Mouse (Mus musculus) hindbrain, postnatal 0 days (tissue): ENCODE data around the gene Zdhhc22. TPM values are rescaled to one million over a fixed set of nuclear protein-coding genes. Genes with fewer than 3 reads are reported as not detected.

ENCODE experiments used
- ATAC-seq: fragments of 200-750 bp; cut with Nextera tagmentation; 2 replicates; pipeline ENCODE4 v1.8.0; 2017; ENCODE audit warnings: mild to moderate bottlenecking, moderate TSS enrichment, moderate library complexity
- DNase-seq: peaks from one replicate; pipeline ENCODE4 v3.0.0-alpha.2; 2015; ENCODE audit warnings: low spot score
- H3K27ac ChIP-seq: fragments of 300-500 bp; sonication (generic); 2 replicates; pipeline ENCODE4 v1.5.1; 2014; ENCODE audit warnings: mild to moderate bottlenecking
- H3K27me3 ChIP-seq: fragments of 300-500 bp; sonication (generic); 2 replicates; pipeline ENCODE4 v1.6.1; 2014; ENCODE audit warnings: low read length, mixed read lengths; ENCODE audit not compliant: insufficient read depth
- H3K36me3 ChIP-seq: fragments of 300-500 bp; sonication (generic); 2 replicates; pipeline ENCODE4 v1.6.1; 2014; ENCODE audit warnings: low read length, mixed read lengths; ENCODE audit not compliant: insufficient read depth
- H3K4me1 ChIP-seq: fragments of 300-500 bp; sonication (generic); 2 replicates; pipeline ENCODE4 v1.6.1; 2014; ENCODE audit warnings: antibody characterized with exemption, low read length, mixed read lengths; ENCODE audit not compliant: insufficient read depth
- H3K4me2 ChIP-seq: fragments of 300-500 bp; sonication (generic); 2 replicates; pipeline ENCODE4 v1.6.1; 2014; ENCODE audit warnings: low read depth, mild to moderate bottlenecking, low read length, moderate library complexity, mixed read lengths
- H3K4me3 ChIP-seq: fragments of 300-500 bp; sonication (generic); 2 replicates; pipeline ENCODE4 v1.5.1; 2014; ENCODE audit warnings: low read length
- H3K9ac ChIP-seq: fragments of 300-500 bp; sonication (generic); replicated peaks from 2 replicates; pipeline ENCODE4 v1.6.1; 2014; ENCODE audit warnings: mild to moderate bottlenecking, low read length, moderate library complexity, mixed read lengths
- H3K9me3 ChIP-seq: fragments of 300-500 bp; sonication (generic); 2 replicates; pipeline ENCODE4 v1.6.1; 2016; ENCODE audit warnings: low read length, mixed read lengths
- CTCF ChIP-seq: IDR thresholded peaks from 2 replicates; pipeline ENCODE4 v1.5.1; 2016; ENCODE audit warnings: antibody characterized with exemption, control low read depth, low read depth
- WGBS: fragments of 180-500 bp; shearing (Covaris S2); extraction: QIAGEN DNeasy Blood & Tissue Kit; methylation state at CpG from one replicate; pipeline ENCODE4 v1.1.7; 2014; 5-methylcytosine and 5-hydroxymethylcytosine counted together
- polyA plus RNA-seq: library from polyadenylated mRNA; unstranded; fragments of >200 nt; fragmentation: Nextera tagmentation; extraction: Ambion mirVana; gene quantifications from 2 replicates; pipeline ENCODE4 v1.2.1, GENCODE M21; 2015
- total RNA-seq: library from RNA; depleted of rRNA; stranded (reverse); fragments of >200 nt; gene quantifications from 2 replicates; pipeline ENCODE4 v1.2.3, GENCODE M21; 2014

The Zdhhc22 gene
- total and polyA plus RNA-seq, 2 experiments from 2014 or later: 25.2 to 38.6 TPM

GRCm38 (mm10) chr12:87026871-87027240 lies 36.6 kb upstream of the Zdhhc22 start:
- no peak for ATAC-seq
- peak overlapping the region; percentile 61 for H3K9ac ChIP-seq
- peaks cover 13% of the 10 kb centered on the region; the same call in 1 of the 2 replicates for H3K4me1 ChIP-seq
- 13% methylated on average over 8 of the region's 8 CpGs for WGBS
- peak overlapping the region; percentile 64 for H3K27ac ChIP-seq
- no peaks in the 10 kb centered on the region for H3K36me3 ChIP-seq
- no peaks in the 10 kb centered on the region for H3K9me3 ChIP-seq
- H3K4me2 ChIP-seq: peak overlapping the region; percentile 66
- TF ChIP-seq CTCF: no peak
- H3K27me3 ChIP-seq: no peaks in the 10 kb centered on the region
- peak overlapping the region; percentile 44 for H3K4me3 ChIP-seq
- DNase-seq: no peak

DNA sequence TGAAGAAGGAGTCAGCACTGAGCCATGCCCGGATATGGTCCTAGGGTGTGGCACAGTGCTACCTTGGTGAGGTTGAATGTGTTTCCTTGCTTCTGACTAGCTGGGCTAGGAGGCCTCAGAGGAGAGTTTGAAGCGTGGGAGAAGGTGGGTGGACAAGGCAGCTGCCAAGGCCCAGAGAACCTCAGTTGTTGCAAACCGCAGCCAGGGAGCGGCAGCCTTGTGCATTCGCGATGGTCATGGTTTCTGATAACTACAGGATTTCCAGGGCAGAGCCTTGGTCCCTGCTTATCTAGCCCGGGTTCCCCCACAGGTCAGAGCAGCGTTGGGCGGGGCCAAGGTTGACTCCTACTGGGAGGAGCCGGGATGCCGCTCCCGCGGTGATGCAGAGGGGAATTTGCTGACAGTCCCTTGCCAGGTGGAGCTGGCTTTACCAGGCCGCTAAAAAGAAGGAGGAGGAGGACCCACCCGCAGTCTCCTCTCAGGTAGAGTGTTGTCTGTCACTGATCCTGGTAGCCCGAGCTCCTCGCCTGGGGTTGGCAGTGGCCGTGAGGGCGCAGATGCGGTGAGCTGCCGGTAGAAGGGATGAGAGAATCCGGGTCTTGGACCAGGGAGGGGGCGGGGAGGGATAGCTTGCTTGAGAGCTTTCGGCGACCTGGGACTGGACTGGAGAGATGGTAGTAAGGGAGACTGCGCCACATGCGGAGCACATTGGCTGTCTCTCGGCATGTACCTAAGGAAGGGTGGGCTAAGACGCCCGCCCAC lies 36.1 kb upstream of the Zdhhc22 start:
- ATAC-seq: peak; percentile 86
- 2% methylated on average over 30 of the region's 30 CpGs for WGBS
- H3K27me3 ChIP-seq: no peaks in the 10 kb centered on the region

GRCm38 (mm10) chr12:87023456-87023855 lies 33.2 kb upstream of the Zdhhc22 start:
- WGBS: 71% methylated on average over 3 of the region's 3 CpGs
- no peak overlapping the region for H3K4me2 ChIP-seq
- TF ChIP-seq CTCF: no peak
- H3K27me3 ChIP-seq: no peaks in the 10 kb centered on the region
- H3K36me3 ChIP-seq: no peaks in the 10 kb centered on the region
- H3K27ac ChIP-seq: no peak overlapping the region
- H3K4me1 ChIP-seq: peaks cover 9% of the 10 kb centered on the region; the same call in 1 of the 2 replicates
- ATAC-seq: no peak
- no peak overlapping the region for H3K4me3 ChIP-seq
- DNase-seq: no peak
- H3K9ac ChIP-seq: no peak overlapping the region
- no peaks in the 10 kb centered on the region for H3K9me3 ChIP-seq

More for the DNA sequence above, 36.1 kb upstream of the Zdhhc22 start:
- peak; percentile 75 for DNase-seq
- peak overlapping the region; percentile 61 for H3K9ac ChIP-seq
- TF ChIP-seq CTCF: peak; percentile 51
- peak overlapping the region; percentile 66 for H3K4me2 ChIP-seq
- peaks cover 12% of the 10 kb centered on the region; the same call in 1 of the 2 replicates for H3K4me1 ChIP-seq
- peak overlapping the region; percentile 64 for H3K27ac ChIP-seq
- H3K4me3 ChIP-seq: peak overlapping the region; percentile 44
- H3K36me3 ChIP-seq: no peaks in the 10 kb centered on the region
- H3K9me3 ChIP-seq: no peaks in the 10 kb centered on the region

GRCm38 (mm10) chr12:87022006-87022405 lies 31.8 kb upstream of the Zdhhc22 start:
- DNase-seq (no peak), ATAC-seq (no peak)
- Histone ChIP-seq H3K9ac (no peak overlapping the region), H3K36me3 (no peaks in the 10 kb centered on the region), H3K9me3 (no peaks in the 10 kb centered on the region), H3K4me3 (no peak overlapping the region), H3K27ac (no peak overlapping the region), H3K4me2 (no peak overlapping the region), H3K4me1 (no peaks in the 10 kb centered on the region), H3K27me3 (no peaks in the 10 kb centered on the region)
- WGBS: 89% methylated on average over 2 of the region's 2 CpGs
- TF ChIP-seq CTCF: no peak

- Histone ChIP-seq H3K4me1 (no peaks in the 10 kb centered on the region), H3K27me3 (no peaks in the 10 kb centered on the region), H3K4me2 (no peak within 1 kb of the TSS), H3K27ac (no peak within 1 kb of the TSS), H3K9ac (no peak within 1 kb of the TSS), H3K36me3 (no peaks in the 10 kb centered on the region), H3K4me3 (no peak within 1 kb of the TSS), H3K9me3 (no peaks in the 10 kb centered on the region)
- ATAC-seq (no peak), DNase-seq (no peak)
- 82% methylated on average over 6 of the region's 6 CpGs for WGBS
- no peak for TF ChIP-seq CTCF
Observed at GRCm38 (mm10) chr12:87021040-87021439, 30.8 kb upstream of the Zdhhc22 start, which contains the start of gene Tmem63c. Tmem63c (plus strand) TSS chr12:87021340.

- Histone ChIP-seq H3K4me3 (no peak overlapping the region), H3K36me3 (no peaks in the 10 kb centered on the region), H3K9ac (no peak overlapping the region), H3K27ac (no peak overlapping the region), H3K4me1 (no peaks in the 10 kb centered on the region), H3K27me3 (no peaks in the 10 kb centered on the region), H3K9me3 (no peaks in the 10 kb centered on the region), H3K4me2 (no peak overlapping the region)
- DNase-seq (no peak), ATAC-seq (no peak)
- WGBS: 66% methylated on average over 2 of the region's 2 CpGs
- no peak for TF ChIP-seq CTCF
Observed at GRCm38 (mm10) chr12:87018756-87019155, 28.5 kb upstream of the Zdhhc22 start.

DNA sequence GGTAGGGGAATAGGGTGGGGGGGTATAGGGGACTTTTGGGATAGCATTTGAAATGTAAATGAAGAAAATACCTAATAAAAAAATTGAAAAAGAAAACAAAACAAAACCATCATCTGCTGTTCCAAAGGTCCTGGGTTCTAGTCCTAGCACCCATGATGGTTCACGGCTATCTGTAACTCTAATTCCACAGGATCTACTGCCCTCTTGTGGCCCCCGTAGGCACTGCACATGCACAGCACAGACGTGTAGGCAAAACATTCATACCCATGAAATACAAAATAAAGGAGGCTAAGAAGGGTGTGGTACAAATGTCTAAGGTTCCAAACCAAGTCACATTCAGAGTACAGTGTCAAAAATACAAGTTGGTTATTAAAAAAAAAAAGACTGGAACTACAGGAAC lies 26.8 kb upstream of the Zdhhc22 start:
- Histone ChIP-seq H3K9ac (no peak overlapping the region), H3K4me1 (no peaks in the 10 kb centered on the region), H3K27ac (no peak overlapping the region), H3K9me3 (no peaks in the 10 kb centered on the region), H3K36me3 (no peaks in the 10 kb centered on the region), H3K4me3 (no peak overlapping the region), H3K27me3 (no peaks in the 10 kb centered on the region), H3K4me2 (no peak overlapping the region)
- WGBS: 41% methylated on average over 3 of the region's 3 CpGs
- ATAC-seq: no peak
- TF ChIP-seq CTCF: peak; percentile 53
- DNase-seq: no peak
